Mouse (Mus musculus) liver, embryonic 16.5 days (tissue): ENCODE measurements around the gene Enho. TPM values are rescaled to one million over a fixed set of nuclear protein-coding genes. Genes with fewer than 3 reads are reported as not detected.

ENCODE experiments used
- ATAC-seq: fragments of 200-750 bp; cut with Nextera tagmentation; 2 replicates; pipeline ENCODE4 v1.8.0; 2017; ENCODE audit warnings: low read depth, mild to moderate bottlenecking, moderate number of reproducible peaks, moderate library complexity
- H3K27ac ChIP-seq: fragments of 300-500 bp; sonication (generic); 2 replicates; pipeline ENCODE4 v1.5.1; 2014; ENCODE audit warnings: mild to moderate bottlenecking, low read length
- H3K27me3 ChIP-seq: fragments of 300-500 bp; sonication (generic); 2 replicates; pipeline ENCODE4 v1.6.1; 2014; ENCODE audit warnings: low read depth, low read length, mixed read lengths; ENCODE audit not compliant: control insufficient read depth, insufficient read depth
- H3K36me3 ChIP-seq: fragments of 300-500 bp; sonication (generic); 2 replicates; pipeline ENCODE4 v1.6.1; 2014; ENCODE audit warnings: mild to moderate bottlenecking; ENCODE audit not compliant: control insufficient read depth, insufficient read depth
- H3K4me1 ChIP-seq: fragments of 300-500 bp; sonication (generic); 2 replicates; pipeline ENCODE4 v1.6.1; 2014; ENCODE audit warnings: low read depth, low read length, mixed read lengths; ENCODE audit not compliant: control insufficient read depth
- H3K4me2 ChIP-seq: fragments of 300-500 bp; sonication (generic); 2 replicates; pipeline ENCODE4 v1.6.1; 2014; ENCODE audit warnings: low read depth, low read length, mixed read lengths
- H3K4me3 ChIP-seq: fragments of 300-500 bp; sonication (generic); 2 replicates; pipeline ENCODE4 v1.5.1; 2014; ENCODE audit warnings: low read depth, mild to moderate bottlenecking, low read length
- H3K9ac ChIP-seq: fragments of 300-500 bp; sonication (generic); 2 replicates; pipeline ENCODE4 v1.6.1; 2014; ENCODE audit warnings: low read depth, low read length
- H3K9me3 ChIP-seq: fragments of 300-500 bp; sonication (generic); replicated peaks from 2 replicates; pipeline ENCODE4 v1.6.1; 2016; ENCODE audit warnings: low read length; ENCODE audit not compliant: control insufficient read depth
- WGBS: fragments of 180-500 bp; shearing (Covaris S2); extraction: QIAGEN DNeasy Blood & Tissue Kit; methylation state at CpG from one replicate; pipeline ENCODE4 v1.1.7; 2014; ENCODE audit not compliant: insufficient replicate concordance; 5-methylcytosine and 5-hydroxymethylcytosine counted together
- polyA plus RNA-seq: library from polyadenylated mRNA; unstranded; fragments of >200 nt; fragmentation: Nextera tagmentation; extraction: Ambion mirVana; gene quantifications from 2 replicates; pipeline ENCODE4 v1.2.1, GENCODE M21; 2015

The Enho gene
- polyA plus RNA-seq, 1 experiment from 2014 or later, result 4.5 TPM

DNA sequence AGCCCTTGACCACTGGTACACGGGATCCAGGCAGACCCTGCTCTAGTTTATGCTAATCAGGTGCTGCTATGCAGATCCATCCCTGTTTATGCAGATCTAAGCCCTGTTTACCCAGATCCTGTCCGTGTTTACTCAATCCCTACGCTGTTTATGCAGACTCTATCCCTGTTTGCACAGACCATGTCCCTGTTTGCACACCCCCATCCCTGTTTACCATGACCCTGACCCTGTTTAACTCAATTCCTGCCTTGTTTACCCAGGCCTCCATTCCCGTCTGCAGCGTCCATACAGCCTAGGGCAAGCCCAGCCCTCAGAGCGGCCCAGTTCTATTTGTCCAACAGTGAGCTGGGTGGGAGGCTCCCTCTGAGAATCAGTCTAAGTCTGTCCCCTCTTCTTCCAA lies 9.9 kb downstream of the Enho start:
- H3K4me1 ChIP-seq, result peaks cover 5% of the 10 kb centered on the region; the same call in 1 of the 2 replicates
- H3K9ac ChIP-seq, result no peak overlapping the region
- no peaks in the 10 kb centered on the region for H3K36me3 ChIP-seq
- no peak overlapping the region for H3K27ac ChIP-seq
- H3K4me2 ChIP-seq, result peak overlapping the region; percentile 22; the same call in 1 of the 2 replicates
- H3K4me3 ChIP-seq, result no peak overlapping the region
- H3K27me3 ChIP-seq, result no peaks in the 10 kb centered on the region
- peak; percentile 87 for ATAC-seq
- no peaks in the 10 kb centered on the region for H3K9me3 ChIP-seq
- WGBS, result 34% methylated on average over 6 of the region's 6 CpGs

DNA sequence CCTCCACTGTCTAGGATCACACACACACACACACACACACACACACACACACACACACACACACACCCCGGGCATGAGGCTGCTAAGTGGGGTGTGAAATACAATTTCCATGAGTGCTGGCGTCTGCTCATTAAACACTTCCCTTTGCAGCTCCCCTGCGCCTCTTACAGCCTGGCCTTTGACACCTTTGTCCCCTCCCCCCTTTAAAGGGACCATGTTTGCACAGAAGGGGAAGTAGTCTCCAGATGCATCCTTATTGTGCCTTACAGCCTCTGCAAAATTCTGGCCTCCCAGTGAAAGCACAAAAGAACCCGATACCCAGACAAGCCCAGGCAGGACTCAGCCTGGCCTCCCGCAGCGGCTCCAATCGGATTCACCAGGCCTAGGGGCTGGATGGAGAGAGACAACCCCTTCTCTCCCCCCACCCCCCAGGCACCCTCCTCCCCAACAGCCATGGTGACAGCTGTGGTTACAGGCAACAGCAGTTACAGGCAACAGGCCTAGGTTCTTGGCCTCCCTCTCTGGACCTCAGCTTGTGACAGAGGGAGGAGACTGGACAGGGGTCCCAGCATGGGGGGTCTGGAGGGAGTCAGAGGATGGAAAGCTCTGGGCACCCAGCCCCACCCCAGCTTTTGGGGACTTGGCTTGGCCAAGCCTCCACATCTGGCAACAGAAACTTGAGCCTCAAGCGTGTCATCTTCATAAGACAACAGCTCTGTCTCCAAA lies 11.8 kb downstream of the Enho start:
- Histone ChIP-seq H3K9me3 (no peaks in the 10 kb centered on the region), H3K36me3 (no peaks in the 10 kb centered on the region), H3K27ac (no peak overlapping the region), H3K9ac (no peak overlapping the region), H3K27me3 (no peaks in the 10 kb centered on the region), H3K4me2 (no peak overlapping the region), H3K4me3 (no peak overlapping the region), H3K4me1 (peaks cover 5% of the 10 kb centered on the region; the same call in 1 of the 2 replicates)
- 12% methylated on average over 8 of the region's 8 CpGs for WGBS
- no peak for ATAC-seq

DNA sequence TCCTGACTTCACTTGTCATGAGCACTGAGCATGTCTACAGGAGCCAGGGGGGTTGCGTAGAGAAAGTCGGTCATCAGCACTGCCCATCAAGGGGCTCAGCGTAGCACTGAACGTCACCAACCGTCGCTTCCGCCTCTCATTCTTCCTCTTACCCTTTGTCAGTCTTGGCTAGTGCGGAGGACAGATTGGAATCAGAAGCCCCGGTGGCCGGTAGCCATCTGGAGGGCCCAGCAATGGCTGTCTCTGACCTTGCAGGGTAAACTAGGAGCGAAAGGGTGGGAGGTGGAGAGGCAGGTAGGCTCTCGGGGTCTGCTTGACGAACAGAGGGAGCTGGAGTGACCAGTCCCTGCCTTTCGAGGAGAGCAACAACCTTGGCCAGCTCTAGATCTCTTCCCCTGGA lies 18.1 kb downstream of the Enho start:
- H3K36me3 ChIP-seq, result no peaks in the 10 kb centered on the region
- no peaks in the 10 kb centered on the region for H3K27me3 ChIP-seq
- no peaks in the 10 kb centered on the region for H3K9me3 ChIP-seq
- no peak overlapping the region for H3K4me3 ChIP-seq
- 76% methylated on average over 14 of the region's 14 CpGs for WGBS
- H3K4me2 ChIP-seq, result no peak overlapping the region
- no peaks in the 10 kb centered on the region for H3K4me1 ChIP-seq
- no peak for ATAC-seq
- H3K9ac ChIP-seq, result no peak overlapping the region
- H3K27ac ChIP-seq, result no peak overlapping the region

DNA sequence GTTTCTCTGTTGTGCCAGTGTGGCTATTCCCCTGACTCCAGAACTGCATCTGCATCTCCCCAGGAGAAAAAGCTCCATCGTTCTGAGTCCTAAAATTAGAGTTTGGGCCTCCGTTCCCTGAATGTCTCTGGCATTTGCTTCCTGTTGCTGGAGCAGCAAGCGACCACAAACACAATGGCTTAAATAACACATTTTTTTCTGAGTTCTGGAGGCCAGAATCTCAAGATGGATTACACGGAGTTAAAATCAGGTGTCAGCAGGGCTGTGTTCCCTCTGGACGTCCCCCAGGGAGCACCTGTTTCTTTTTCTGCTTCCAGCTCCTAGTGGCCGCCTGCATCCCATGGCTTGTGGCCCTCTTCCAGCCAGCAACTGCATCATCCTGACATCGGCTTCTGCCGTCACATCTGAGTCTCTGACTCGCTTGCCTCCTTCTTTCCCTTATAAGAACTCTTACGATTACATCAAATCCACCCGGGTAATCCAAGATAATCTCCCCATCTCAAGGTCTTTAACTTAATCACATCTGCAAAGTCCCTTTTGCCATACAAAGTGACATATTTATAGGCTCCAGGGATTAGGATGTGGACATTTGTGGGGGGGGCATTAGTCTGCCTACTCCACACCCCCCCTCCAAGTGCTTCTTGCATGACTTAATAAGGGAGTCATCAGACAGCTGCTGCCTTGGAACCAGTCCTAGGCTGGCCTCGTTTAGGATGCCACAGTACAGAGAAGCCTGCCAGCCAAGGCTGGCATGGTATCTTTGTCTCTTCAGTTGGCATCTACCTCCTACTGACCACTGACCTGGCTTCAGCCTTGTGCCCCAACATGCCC lies 21.0 kb downstream of the Enho start:
- H3K4me2 ChIP-seq, result no peak overlapping the region
- ATAC-seq, result no peak
- H3K27ac ChIP-seq, result no peak overlapping the region
- no peaks in the 10 kb centered on the region for H3K4me1 ChIP-seq
- no peaks in the 10 kb centered on the region for H3K36me3 ChIP-seq
- H3K4me3 ChIP-seq, result no peak overlapping the region
- no peak overlapping the region for H3K9ac ChIP-seq
- no peaks in the 10 kb centered on the region for H3K9me3 ChIP-seq
- no peaks in the 10 kb centered on the region for H3K27me3 ChIP-seq
- WGBS, result 48% methylated on average over 12 of the region's 12 CpGs

DNA sequence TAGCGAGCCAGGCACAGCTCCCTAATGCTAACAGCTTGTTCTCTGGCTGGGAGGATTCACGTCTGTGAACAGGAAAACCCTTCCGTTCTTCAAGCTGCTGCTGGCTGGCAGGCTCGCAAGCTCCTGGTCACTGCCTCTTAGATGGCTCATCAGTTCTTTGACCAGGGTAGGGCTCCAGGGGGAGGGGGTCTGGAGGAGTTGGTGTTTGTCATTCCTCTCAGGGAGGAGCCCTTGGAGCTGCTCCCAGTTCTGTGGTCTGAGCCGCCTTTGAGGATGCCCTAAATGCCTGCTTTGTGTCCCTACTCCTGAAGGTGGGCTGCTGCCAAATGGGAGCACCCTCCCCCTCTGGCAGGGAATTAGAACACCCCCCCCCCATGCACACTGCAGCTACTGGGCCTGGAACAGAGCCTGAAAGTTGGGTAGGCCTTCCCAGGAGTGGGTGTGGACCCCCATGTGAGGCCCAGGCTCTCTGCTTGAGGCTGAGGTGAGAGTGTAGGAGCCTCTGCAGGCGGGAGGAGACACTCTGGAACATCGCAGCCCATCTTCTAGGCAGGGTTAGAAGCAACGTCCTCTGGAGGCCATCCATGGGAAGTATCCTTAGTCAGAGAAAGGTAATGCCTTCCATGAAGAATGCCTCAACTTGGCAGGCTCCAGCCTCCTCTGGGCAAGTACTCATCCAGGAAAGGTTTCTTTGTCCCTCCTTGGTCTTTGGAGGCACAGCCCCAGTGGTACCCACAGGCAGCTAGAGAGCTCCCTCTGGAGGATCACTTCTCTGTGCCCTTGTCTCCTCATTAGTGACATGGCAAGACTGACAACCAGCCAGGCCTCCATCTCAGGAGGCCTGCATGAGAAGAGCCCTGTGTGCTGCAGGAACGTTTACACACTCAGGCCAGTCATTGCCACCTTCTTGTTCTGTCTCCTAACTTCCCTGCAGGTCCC lies 24.2 kb downstream of the Enho start:
- Histone ChIP-seq H3K4me2 (no peak overlapping the region), H3K9me3 (no peaks in the 10 kb centered on the region), H3K27me3 (no peaks in the 10 kb centered on the region), H3K27ac (no peak overlapping the region), H3K4me1 (no peaks in the 10 kb centered on the region), H3K9ac (no peak overlapping the region), H3K36me3 (no peaks in the 10 kb centered on the region), H3K4me3 (no peak overlapping the region)
- WGBS, result 57% methylated on average over 9 of the region's 9 CpGs
- ATAC-seq, result no peak

DNA sequence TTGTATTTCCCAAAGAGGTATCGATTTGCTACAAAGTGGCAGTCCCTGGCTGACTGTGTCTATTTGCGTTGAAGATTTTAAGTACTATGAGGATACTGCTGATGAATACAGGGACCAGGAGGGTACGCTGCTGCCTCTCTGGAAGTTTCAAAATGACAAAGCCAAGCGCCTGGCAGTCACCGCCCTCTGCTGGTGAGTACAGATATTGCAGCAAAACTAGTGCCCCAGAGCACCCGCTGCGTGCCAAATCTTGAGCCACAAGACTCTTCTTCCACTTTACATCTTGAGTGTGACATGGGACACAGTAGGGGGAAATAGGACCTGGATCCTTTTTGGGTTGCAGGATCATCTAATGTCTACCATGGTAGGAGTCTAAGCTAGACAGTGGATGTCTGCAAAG lies 26.0 kb downstream of the Enho start:
- H3K27ac ChIP-seq, result no peak overlapping the region
- H3K9me3 ChIP-seq, result no peaks in the 10 kb centered on the region
- H3K36me3 ChIP-seq, result no peaks in the 10 kb centered on the region
- H3K27me3 ChIP-seq, result no peaks in the 10 kb centered on the region
- 8% methylated on average over 7 of the region's 7 CpGs for WGBS
- no peaks in the 10 kb centered on the region for H3K4me1 ChIP-seq
- no peak overlapping the region for H3K4me2 ChIP-seq
- no peak overlapping the region for H3K4me3 ChIP-seq
- no peak overlapping the region for H3K9ac ChIP-seq
- no peak for ATAC-seq

DNA sequence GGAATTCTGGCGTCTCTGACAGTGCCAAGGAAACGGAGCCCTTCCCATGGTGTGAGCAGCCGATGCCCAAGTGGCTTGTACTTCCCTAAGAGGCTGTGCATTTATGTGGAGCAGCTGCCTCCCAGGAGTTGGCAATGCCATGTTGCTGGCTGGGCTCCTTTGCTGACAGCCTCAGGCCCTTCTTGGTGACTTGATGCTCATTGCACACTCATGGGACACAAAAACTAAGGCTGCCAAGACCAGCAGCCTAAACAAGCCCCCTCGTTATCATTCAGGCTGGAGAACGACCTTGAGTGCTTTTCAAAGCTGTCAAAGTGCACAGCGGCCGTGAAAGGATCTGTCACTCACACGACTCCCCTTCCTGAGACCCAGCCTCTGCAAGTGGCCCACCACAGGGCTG lies 28.0 kb downstream of the Enho start:
- H3K4me2 ChIP-seq, result no peak overlapping the region
- no peak for ATAC-seq
- no peak overlapping the region for H3K27ac ChIP-seq
- H3K9me3 ChIP-seq, result no peaks in the 10 kb centered on the region
- WGBS, result 48% methylated on average over 8 of the region's 8 CpGs
- no peak overlapping the region for H3K4me3 ChIP-seq
- no peaks in the 10 kb centered on the region for H3K36me3 ChIP-seq
- H3K4me1 ChIP-seq, result no peaks in the 10 kb centered on the region
- H3K9ac ChIP-seq, result no peak overlapping the region
- no peaks in the 10 kb centered on the region for H3K27me3 ChIP-seq

DNA sequence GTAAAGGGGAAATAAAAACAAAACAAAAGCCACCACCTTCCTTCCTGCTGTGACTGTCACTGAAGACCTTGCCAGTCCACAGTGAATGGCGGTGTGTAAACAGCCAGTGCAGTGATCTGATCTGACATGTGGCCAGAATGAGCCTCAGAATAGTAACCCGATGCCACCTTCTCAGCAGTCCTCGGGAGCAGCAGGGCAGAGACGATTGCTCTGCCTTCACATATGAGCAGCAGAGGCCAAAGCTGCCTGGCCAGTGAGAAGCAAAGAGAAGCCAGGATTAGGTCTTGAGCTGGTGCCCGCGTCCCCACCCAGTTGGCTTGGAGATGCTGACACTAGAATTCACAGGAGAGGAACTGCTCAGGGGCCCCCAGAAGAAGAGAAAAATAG lies 29.5 kb downstream of the Enho start:
- Histone ChIP-seq H3K9ac (no peak overlapping the region), H3K36me3 (no peaks in the 10 kb centered on the region), H3K27me3 (no peaks in the 10 kb centered on the region), H3K4me1 (no peaks in the 10 kb centered on the region), H3K9me3 (no peaks in the 10 kb centered on the region), H3K27ac (no peak overlapping the region), H3K4me2 (no peak overlapping the region), H3K4me3 (no peak overlapping the region)
- 27% methylated on average over 6 of the region's 6 CpGs for WGBS
- ATAC-seq, result no peak
